Mouse (Mus musculus) ES-E14 (cell line): Measurements from ENCODE around the gene Erh. TPM values are rescaled to one million over a fixed set of nuclear protein-coding genes. Genes with fewer than 3 reads are reported as not detected.

ENCODE experiments used
- DNase-seq: peaks from one replicate; pipeline ENCODE4 v3.0.0-alpha.2; 2013; ENCODE audit warnings: low read depth, low spot score
- H3K27ac ChIP-seq: 2 replicates; pipeline ENCODE4 v1.5.1; 2012; ENCODE audit warnings: low read depth, mild to moderate bottlenecking, low read length, moderate library complexity, mixed read lengths; ENCODE audit not compliant: poor library complexity, insufficient read depth, severe bottlenecking
- H3K36me3 ChIP-seq: 2 replicates; pipeline ENCODE4 v1.6.1; 2012; ENCODE audit warnings: mild to moderate bottlenecking, low read length, moderate library complexity, mixed read lengths; ENCODE audit not compliant: control insufficient read depth, poor library complexity, insufficient read depth, severe bottlenecking
- H3K4me1 ChIP-seq, 2 experiments: fragments of 150-350 bp in 1 of 2; sonication (generic) in 1 of 2; 2 replicates each; pipeline ENCODE4 v1.6.1; 2012; ENCODE audit warnings: low read length in 2 of 2, mild to moderate bottlenecking in 1 of 2, mixed read lengths in 1 of 2; ENCODE audit not compliant: control insufficient read depth in 2 of 2, insufficient read depth in 2 of 2, poor library complexity in 1 of 2
- H3K4me3 ChIP-seq, 2 experiments: fragments of 150-350 bp in 1 of 2; sonication (generic) in 1 of 2; 2 replicates each; pipeline ENCODE4 v1.5.1; 2012; ENCODE audit warnings: low read length in 2 of 2, low read depth in 1 of 2, mild to moderate bottlenecking in 1 of 2, mixed read lengths in 1 of 2; ENCODE audit not compliant: insufficient read depth in 1 of 2, poor library complexity in 1 of 2, severe bottlenecking in 1 of 2
- H3K9ac ChIP-seq: 2 replicates; pipeline ENCODE4 v1.6.1; 2012; ENCODE audit warnings: low read depth, mild to moderate bottlenecking, low read length, mixed read lengths; ENCODE audit not compliant: poor library complexity, insufficient read depth, severe bottlenecking
- H3K9me3 ChIP-seq: fragments of 150-350 bp; sonication (generic); 2 replicates; pipeline ENCODE4 v1.6.1; 2012; ENCODE audit warnings: low read depth, mild to moderate bottlenecking, low read length; ENCODE audit not compliant: control insufficient read depth, insufficient read depth
- CHD2 ChIP-seq: IDR thresholded peaks from 2 replicates; pipeline ENCODE4 v1.6.1; 2014; ENCODE audit warnings: mild to moderate bottlenecking, low read depth, low read length, inconsistent platforms
- HCFC1 ChIP-seq: IDR thresholded peaks from 2 replicates; pipeline ENCODE4 v1.6.1; 2012; ENCODE audit warnings: low read length, inconsistent platforms, borderline replicate concordance; ENCODE audit not compliant: insufficient read depth
- MAFK ChIP-seq: IDR thresholded peaks from 2 replicates; pipeline ENCODE4 v1.6.1; 2014; ENCODE audit warnings: mild to moderate bottlenecking, low read depth, low read length, inconsistent platforms; ENCODE audit not compliant: insufficient read depth
- ZC3H11A ChIP-seq: IDR thresholded peaks from 2 replicates; pipeline ENCODE4 v1.6.1; 2012; ENCODE audit warnings: low read depth, mild to moderate bottlenecking, inconsistent platforms, low read length, borderline replicate concordance
- ZNF384 ChIP-seq: IDR thresholded peaks from 2 replicates; pipeline ENCODE4 v1.6.1; 2012; ENCODE audit warnings: low read depth, low read length, inconsistent platforms
- in situ Hi-C, 2 experiments: fragments of 600-800 bp; cut with MboI; formaldehyde crosslinking; loops; one replicate each; pipeline ENCODE4 v1.15.1; 2025; ENCODE audit warnings: low sequenced_read_pairs in 2 of 2, inconsistent platforms in 1 of 2; ENCODE audit not compliant: unreplicated experiment in 2 of 2
- total RNA-seq: library from RNA; depleted of rRNA; stranded (reverse); fragments of 300-350 nt; gene quantifications from 2 replicates; pipeline ENCODE4 v1.2.3, GENCODE M21; 2012

Gene Erh
- total RNA-seq, 1 experiment, result 353 TPM

DNA sequence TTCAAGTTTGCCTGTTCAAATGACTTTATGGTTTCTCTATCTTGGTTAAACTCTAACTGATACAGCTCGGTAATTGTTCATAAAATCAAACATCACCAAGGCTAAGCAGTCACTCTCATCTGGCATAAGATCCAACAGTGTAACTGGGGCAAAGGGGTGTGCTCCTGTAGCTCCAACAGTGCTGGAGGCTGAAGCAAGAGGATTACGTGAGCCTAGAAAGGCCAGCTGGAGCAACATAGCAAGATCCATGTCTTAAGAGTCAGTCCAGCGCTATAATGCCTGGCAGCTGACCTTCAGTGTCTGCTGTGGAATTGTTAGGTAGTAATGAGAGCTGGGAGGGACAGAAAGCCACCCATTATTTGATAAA is 10.5 kb upstream of the Erh start:
- no peak for DNase-seq
- H3K36me3 ChIP-seq, result no peaks in the 10 kb centered on the region
- H3K4me3 ChIP-seq, result no peak overlapping the region
- no peak overlapping the region for H3K9ac ChIP-seq
- in situ Hi-C loops, result no loop called here
- H3K9me3 ChIP-seq, result no peaks in the 10 kb centered on the region
- no peaks in the 10 kb centered on the region for H3K4me1 ChIP-seq
- TF ChIP-seq HCFC1 (no peak), MAFK (no peak), CHD2 (no peak), ZNF384 (no peak), ZC3H11A (no peak)
- no peak overlapping the region for H3K27ac ChIP-seq

- no peak for DNase-seq
- H3K4me1 ChIP-seq, result no peaks in the 10 kb centered on the region
- no peaks in the 10 kb centered on the region for H3K36me3 ChIP-seq
- in situ Hi-C loops, result no loop called here
- no peak for TF ChIP-seq CHD2
- TF ChIP-seq ZC3H11A, result no peak
- no peak for TF ChIP-seq MAFK
- no peak for TF ChIP-seq HCFC1
- no peak for TF ChIP-seq ZNF384
- no peak overlapping the region for H3K27ac ChIP-seq
- no peak overlapping the region for H3K4me3 ChIP-seq
- no peak overlapping the region for H3K9ac ChIP-seq
- no peaks in the 10 kb centered on the region for H3K9me3 ChIP-seq
Observed at GRCm38 (mm10) chr12:80653951-80654658, 10.0 kb upstream of the Erh start.

GRCm38 (mm10) chr12:80646377-80646776 is 2.2 kb upstream of the Erh start:
- H3K4me1 ChIP-seq, result peaks cover 2 to 6% of the 10 kb centered on the region in 2 experiments; a peak in 3 of 4 replicates
- H3K4me3 ChIP-seq, result no peak overlapping the region
- TF ChIP-seq CHD2 (no peak), ZNF384 (no peak)
- no peak overlapping the region for H3K9ac ChIP-seq
- no peak for DNase-seq
- H3K27ac ChIP-seq, result no peak overlapping the region
- H3K9me3 ChIP-seq, result no peaks in the 10 kb centered on the region
- in situ Hi-C loops, result no loop called here
- H3K36me3 ChIP-seq, result peaks cover 2% of the 10 kb centered on the region; the same call in 1 of the 2 replicates

DNA sequence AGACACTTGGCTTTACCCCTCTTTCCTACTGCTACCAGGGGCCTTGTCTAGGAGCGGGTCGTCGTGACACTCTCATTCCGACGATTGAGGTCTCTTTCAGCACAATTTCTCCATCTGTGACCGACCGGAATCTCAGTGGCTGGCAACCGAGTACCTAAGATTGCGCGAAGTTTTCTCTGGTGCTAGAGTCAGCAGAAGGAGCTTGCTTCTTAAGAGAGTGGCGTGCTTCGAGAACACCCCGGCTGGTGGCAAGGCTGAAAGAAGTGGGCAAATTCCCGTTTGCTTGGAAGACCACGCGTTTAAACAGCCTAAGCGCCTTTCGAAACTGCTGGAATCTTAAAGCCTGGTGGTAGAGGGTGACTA is 346 bp upstream of the Erh start:
- H3K9ac ChIP-seq, result peak overlapping the region; percentile 77
- in situ Hi-C loops, result no loop called here
- H3K9me3 ChIP-seq, result no peaks in the 10 kb centered on the region
- peak overlapping the region; percentile 66 to 91 for H3K4me3 ChIP-seq
- H3K36me3 ChIP-seq, result peaks cover 13% of the 10 kb centered on the region
- no peak overlapping the region for H3K27ac ChIP-seq
- TF ChIP-seq ZC3H11A (no peak), ZNF384 (no peak), CHD2 (no peak), MAFK (no peak), HCFC1 (no peak)
- no peak for DNase-seq
- peaks cover 5 to 6% of the 10 kb centered on the region in 2 experiments; a peak in 3 of 4 replicates for H3K4me1 ChIP-seq
